Mouse (Mus musculus) heart, adult 9 months (tissue): ENCODE data around the gene Maml1.

ENCODE experiments used
- DNase-seq, 2 experiments: peaks; one replicate each; pipeline ENCODE4 v3.0.0; 2022; ENCODE audit warnings: low spot score in 2 of 2

Gene Maml1

DNA sequence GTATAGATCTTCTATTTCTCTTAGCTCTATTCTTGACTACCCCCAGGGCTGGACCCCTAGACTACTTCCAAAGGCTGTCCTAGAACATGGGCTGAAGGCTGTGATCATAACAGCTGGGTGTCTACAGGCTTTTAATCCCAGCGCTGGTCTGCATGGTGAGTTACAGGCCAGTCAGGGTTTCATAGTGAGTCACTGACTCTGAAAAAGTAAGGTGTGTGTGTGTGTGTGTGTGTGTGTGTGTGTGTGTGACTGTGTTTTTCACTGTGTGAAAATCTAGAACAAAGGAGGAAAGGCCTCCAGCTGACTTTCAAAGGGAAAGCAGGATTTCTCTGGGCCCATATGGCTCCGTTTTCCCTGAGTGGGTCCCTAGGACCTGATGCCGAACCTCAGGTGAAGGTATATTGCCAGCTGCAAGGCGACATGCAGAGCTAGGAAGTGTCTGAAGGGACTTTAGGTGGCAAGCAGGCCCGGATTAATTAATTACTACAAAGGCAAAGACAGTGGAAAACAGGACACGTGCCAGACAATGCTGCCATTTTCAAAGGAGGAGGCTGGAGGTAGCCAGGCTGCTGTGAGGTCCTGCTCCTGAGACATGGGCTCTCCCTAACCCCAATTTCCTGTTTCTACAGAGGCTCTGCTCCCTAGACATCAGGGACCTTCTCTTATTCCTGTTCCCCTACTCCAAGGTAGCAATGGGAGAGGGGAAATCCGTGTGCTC lies 69.4 kb downstream of the Maml1 start:
- no peak for DNase-seq

DNA sequence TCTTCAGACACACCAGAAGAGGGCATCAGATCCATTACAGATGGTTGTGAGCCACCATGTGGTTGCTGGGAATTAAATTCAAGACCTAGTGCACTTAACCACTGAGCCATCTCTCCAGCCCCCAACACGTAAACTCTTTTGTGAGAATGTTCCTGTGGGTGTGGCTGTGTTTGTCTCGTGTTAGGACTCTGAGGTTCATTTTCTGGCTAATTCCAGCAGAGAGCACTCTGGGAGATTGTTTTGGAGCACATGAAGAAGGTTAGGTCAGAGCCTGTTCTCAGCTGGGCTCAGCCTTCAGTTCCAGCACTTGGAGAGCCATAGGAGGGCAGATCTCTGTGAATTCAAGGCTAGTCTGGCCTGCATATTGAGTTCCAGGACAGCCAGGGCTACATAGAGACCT lies 72.3 kb downstream of the Maml1 start:
- DNase-seq: no peak

DNA sequence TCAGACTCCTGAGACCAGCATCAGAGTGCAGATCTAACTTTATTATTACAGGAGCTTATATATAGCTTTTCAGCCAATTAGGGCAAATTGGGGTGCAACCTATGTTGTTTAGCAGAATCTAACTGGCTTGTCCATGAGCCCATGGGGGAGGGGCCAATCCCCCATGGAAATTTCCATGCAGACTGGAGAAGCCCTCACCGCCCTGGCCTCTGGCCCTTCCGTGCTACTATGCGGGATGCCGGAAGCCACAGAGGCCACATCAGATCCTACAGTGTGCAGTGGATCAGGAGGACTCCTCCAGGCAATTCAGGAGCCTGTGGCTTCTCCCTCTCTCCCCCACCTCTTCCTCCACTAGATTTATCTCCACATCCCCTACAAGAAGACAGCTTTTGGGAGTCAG lies 74.3 kb downstream of the Maml1 start:
- DNase-seq: no peak

DNA sequence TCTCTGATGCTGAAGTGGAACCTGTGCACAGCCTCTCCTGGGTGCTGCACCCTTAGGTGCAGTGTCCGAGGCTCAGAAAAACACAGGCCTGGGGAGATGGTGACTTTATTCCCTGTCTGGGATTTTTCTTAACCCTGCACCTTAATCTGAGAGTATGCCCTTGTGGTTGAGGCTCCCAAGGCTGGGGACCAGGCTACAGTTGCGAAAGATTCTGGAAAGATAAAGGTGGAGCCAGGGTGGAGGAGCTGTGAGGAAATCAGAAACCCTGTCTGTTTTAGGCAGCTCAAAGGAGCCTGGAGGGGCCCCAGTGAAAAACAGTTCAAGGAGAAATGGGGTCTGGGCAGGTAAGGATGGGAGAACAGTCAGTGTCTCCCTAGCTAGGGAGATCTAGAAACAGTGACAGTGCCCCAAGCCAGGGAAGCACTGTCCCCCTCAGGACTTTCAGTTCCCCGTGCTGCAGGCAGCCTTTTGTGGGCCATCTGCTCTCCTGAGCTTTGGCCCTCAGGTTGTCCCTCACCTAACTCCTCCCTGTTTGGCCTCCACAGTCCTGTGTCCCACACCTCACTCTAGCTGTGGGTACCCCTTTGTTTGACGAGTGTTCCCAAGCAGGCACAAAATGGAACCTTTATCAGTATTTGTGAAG lies 75.3 kb downstream of the Maml1 start:
- DNase-seq: no peak

DNA sequence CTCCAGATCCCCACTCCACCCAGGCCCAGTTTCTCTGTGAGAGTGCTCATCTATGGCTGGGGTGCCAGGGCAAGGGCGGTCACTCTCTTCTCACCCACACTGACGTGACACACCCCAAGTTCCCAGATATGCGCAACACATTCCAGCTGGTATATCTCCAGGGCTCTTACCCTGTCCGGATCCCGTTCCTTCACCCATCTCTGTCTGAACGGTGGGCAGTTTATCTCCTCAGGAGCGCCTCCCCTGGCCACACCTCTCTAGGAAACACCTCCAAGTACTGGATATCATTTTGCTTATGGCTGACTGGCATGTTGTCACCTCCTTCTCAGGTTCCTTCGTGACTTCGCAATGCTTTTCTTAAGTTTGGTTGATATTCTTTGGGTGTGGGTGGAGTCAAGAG lies 76.5 kb downstream of the Maml1 start:
- DNase-seq: no peak

DNA sequence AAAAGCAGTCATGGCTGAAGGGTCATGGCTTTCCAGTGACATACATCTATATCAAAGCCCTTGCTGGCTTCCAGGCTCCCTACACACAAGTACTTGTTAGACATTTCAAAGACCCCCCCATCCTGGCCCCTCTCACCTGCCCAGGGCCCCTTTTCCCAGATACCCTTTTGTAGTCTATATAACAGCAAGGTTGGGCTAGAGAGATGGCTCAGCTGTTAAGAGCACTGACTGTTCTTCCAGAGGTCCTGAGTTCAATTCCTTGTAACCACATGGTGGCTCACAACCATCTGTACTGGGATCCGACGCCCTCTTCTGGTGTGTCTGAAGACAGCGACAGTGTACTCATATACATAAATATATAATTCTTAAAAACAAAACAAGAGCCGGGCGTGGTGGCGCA lies 77.5 kb downstream of the Maml1 start:
- DNase-seq: no peak

DNA sequence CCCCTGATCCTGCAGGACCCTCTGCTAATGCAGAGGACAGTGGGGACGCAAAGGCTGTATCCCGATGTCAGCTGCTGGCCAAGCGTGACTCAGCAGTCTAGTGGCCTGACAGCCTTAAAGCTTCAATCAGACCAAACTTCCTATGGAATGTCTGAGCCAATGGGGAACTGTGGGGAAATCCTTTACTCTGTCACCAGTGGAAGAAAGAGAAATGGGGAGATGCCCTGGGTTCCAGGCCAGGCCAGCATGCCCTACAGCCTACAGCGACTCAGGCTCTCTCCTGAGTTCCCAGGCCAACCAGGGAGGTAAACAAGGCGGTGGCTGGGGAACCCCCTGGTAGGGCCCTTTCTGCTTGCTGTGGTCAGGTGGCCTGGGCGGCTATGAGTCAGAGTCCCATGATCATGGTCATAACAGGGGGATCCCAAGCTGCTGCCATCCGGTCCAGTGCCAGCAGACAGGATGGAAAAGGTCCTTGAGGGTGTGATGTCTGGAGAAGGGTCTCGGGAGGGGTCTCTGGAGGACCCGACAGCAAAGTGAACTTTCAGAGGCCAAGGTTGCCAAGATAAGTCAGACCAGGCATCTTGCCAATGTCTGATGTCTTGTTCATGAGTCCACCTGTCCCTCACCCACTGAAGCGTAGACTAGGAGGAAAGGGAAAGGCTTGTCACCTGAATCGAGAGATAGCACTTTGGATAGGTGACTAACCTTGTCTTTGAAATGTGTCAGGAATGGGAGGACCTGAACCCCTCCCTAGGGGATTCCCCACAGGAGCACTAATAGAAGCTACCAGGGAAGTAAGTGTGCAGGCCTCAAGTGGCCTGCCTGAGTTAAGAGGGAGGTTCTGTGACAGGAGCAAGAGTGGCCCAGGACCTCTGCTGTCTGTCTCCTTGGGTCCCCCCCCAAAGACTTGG lies 79.0 kb downstream of the Maml1 start:
- peak; percentile 94 to 95 for DNase-seq

DNA sequence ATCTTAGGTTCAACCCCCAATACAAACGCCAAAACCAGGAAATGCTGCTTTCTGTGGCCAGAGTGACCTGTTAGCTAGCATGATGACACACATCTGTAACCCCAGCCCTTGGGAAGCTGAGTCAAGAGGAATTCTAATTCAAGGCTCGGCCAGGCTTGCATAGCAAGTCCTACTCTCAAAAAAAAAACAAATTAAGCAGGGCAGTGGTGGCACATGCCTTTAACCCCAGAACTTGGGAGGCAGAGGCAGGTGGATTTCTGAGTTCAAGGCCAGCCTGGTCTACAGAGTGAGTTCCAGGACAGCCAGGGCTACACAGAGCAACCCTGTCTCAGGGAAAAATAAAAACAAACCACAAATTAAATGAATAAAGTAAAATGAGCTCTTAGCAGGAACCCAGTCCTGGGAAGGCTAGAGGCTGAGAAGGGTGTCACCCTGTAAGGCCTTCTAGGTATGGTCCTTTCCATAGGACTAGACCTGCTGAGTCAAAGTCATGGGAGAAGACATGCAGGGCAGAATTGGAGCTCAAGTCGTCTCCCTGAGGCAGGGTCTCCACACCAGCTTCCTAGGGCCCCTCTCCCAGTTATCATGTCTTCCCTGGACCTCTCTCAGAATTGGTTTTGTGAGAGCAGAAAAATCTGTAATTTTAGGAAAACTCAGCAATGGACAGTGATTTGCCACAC lies 79.9 kb downstream of the Maml1 start:
- DNase-seq: no peak

DNA sequence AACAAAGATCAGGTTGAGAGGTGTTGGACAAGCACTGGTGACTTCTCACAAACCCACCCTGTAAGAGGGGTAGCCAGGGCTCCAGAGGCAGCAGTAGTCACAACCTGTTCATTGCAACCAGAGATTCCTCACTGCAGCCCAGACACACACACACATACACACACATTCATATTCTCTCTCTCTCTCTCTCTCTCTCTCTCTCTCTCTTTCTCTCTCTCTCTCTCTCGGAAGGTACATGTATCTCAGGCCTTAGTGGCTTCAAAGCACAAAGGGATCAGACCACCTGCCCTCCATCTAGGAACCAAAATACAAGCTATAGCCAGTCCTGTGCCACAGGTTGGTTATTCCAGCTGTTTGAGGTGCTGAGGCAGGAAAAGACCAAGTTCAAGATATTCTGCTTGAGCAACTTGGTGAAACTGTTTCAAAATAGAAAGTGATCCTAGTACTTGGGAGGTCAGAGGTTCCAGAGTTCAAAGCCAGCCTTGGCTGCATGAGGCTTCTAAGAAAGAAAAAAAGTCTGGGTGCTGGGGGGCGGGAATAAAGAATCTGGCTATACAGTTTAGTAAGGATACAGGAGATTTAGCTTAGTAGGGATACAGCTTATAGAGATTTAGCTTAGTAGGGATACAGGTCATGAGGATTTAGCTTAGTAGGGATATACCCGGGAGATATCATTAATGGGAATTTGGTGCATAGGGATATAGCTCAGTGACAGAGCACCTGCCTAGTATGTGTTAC lies 80.6 kb downstream of the Maml1 start:
- DNase-seq: no peak

DNA sequence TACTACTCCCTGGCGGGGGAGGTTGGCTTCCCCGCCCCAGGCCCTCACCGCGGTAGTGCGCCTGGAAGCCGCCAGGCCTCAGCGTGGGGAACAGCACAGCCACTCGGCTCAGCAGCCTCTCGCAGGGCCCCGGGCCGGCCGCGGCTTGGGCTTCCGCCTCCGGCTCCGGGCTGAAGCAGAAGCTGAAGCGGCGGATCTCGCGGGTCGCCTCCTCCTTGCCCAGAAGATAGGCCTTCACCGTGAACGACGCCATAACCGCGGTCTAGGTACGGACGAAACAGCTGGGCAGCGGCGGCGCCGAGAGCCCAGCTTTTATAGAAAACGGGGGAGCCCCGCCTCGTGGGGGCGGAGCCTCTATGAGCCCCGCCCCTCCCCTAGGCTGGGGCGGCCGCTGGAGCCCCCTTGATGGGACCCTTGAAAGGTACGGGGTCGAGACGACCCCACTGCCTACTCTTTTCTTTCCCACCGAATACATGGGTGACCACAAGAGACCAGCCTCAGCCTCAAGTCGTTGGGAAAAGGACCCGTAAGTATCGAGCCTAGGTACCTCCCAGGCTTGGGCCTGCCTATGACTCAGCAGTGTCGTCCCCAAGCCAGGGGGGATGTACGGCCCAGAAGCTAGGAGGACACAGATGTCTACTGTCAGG lies 81.5 kb downstream of the Maml1 start, which contains the start of the genes Sqstm1 and Mgat4b:
Gene Sqstm1 (minus strand): TSS at position 323 of the 647 bp plus-strand sequence.
Gene Mgat4b (plus strand): TSS at position 386 of the 647 bp plus-strand sequence.
- DNase-seq: peak; percentile 88 to 90

DNA sequence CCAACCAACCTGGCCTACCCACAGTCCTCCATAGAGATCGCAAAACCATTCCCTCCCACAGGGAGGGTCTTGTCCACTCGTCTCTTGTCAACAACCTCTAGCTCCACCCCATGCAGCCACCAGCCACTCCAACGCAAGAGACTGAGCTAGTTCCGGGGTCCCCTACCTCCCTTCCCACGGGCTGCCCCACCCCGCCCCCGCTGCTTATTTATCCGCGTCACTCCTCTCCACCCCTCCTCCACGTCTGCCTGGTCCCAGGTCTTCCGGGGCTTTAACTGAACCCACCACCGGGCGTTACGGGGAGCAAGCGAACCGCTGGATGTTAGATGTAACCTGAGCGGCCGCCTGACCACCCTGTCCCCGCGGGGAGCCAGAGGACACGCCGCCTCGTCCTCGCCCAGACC lies 82.0 kb downstream of the Maml1 start:
- peak; percentile 90 to 94 for DNase-seq

DNA sequence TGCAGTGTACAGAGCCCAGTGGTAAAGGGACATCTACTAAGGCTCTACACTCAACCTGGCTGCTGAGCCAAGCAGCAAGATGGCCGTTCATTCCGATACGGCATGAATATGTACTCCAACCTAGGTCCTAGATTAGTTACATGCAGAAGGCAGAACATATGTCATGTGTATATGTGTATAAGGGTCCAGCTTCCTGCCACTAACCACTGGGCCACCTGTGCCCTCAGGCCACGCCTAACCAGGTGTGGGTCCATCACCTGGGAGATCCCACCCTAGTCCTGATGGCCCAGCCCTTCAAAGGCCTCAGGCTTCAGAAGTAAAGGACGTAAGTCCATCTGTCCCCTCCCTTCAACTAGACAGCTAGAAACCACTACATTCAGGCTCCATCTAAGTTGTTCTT lies 84.1 kb downstream of the Maml1 start:
- DNase-seq: no peak

DNA sequence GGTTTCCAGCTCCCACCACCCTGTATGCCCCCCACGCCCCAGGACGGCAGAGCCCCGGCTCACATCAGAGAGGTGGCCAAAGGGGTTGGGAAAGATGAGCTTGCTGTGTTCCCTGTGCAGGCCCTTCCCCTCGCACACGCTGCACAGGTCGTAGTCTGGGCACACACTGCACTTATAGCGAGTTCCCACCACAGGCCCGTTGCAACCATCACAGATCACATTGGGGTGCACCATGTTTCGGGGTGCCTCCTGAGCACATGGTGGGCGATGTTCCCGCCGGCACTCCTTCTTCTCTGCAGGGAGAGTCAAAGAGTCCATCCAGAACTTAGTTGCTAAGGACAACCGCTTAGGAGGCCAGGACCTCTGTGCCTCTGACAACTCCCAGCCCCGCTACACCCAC lies 84.8 kb downstream of the Maml1 start:
- no peak for DNase-seq

DNA sequence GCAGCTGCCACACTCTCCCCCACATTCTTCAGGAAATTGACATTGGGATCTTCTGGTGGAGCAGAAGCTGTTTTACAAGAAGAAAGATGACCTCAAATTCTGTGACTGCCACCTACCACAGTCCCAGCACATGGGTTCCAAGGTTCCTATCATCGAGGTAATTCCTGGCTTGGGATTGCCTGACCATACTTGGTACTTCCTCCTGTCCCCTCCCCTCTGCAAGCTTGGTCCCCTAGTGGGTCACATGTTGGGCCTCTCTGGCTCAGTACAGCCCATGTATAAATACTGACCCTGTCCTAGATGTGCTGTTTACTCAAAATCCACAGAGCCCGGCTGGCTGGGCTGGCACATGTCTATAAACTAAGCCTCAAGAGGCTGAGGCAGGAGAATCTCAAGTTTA lies 86.1 kb downstream of the Maml1 start:
- DNase-seq: no peak
